Mouse (Mus musculus) gastrocnemius, postnatal 14 days (tissue): ENCODE measurements around the gene Gm3460. TPM values are rescaled to one million over a fixed set of nuclear protein-coding genes. Genes with fewer than 3 reads are reported as not detected.
"Not testable (repeated sequence)": the region's sequence is repeated elsewhere in the genome, so short reads cannot be mapped to it uniquely, and the experiment has no call there.

Source experiments
- DNase-seq: peaks from one replicate; pipeline ENCODE4 v3.0.0; 2021; ENCODE audit warnings: mixed read lengths
- intact Hi-C: fragments of 180-260 bp; cut with DNase I; formaldehyde crosslinking; loops from one replicate; pipeline ENCODE4 v1.15.1; 2025; ENCODE audit warnings: low total_unique reads
- long read RNA-seq, 2 experiments: library from polyadenylated mRNA; stranded (forward); transcript quantifications; one replicate each; pipeline ENCODE4 v2.0.0; 2021
- total RNA-seq, 2 experiments: library from RNA; stranded (reverse); gene quantifications; 2 replicates each; pipeline ENCODE4 v1.2.3; 2021

The Gm3460 gene
- not detected for total RNA-seq
- long read RNA-seq, experiment 1 = 0 reads
- long read RNA-seq, experiment 2 = 0 reads

DNA sequence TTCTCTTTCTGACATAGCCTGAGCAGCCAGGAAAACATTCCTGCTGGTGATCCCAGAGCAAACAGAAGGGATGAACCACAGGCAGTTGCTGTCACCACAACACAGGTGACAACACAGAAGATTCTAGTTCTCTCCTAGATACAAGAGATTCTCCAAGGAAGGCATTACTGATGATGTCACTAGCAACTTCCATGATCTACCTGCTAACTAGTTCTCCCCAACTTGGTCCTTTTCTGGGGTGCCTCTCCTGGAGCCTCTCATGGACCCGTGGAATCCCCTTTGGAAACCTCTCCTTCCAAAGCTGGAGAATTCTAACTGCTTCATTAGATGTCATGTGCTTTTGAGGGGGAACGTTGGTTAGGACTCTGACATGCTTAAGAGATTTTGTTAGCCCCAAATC lies at the start of gene Gm3460:
Gene Gm3460, minus strand, starts transcription at position 101 of the 400 bp plus-strand sequence.
- intact Hi-C loops, DNase-seq: not testable (repeated sequence)

GRCm38 (mm10) chr14:6606436-6606835 lies 15.8 kb downstream of the Gm3460 start:
- intact Hi-C loops = not testable (repeated sequence)

GRCm38 (mm10) chr14:6605004-6605403 lies 17.2 kb downstream of the Gm3460 start:
- peak; percentile 2 for DNase-seq
- intact Hi-C loops = not testable (repeated sequence)

More at GRCm38 (mm10) chr14:6606436-6606835, 15.8 kb downstream of the Gm3460 start:
- not testable (repeated sequence) for DNase-seq

- peak; percentile 2 for DNase-seq
- intact Hi-C loops = not testable (repeated sequence)
Measured at GRCm38 (mm10) chr14:6604551-6604950, 17.7 kb downstream of the Gm3460 start.

GRCm38 (mm10) chr14:6590513-6590912 lies 31.7 kb downstream of the Gm3460 start, which contains the start of gene Gm3629:
TSS of gene Gm3629 (minus strand) at chr14:6590613.
- DNase-seq, intact Hi-C loops: not testable (repeated sequence)

Other genes with a start within 250 kb of the Gm3460 start
- not detected for gene Gm16440, start 232.1 kb downstream of the Gm3460 start, total RNA-seq
- not detected for gene Gm3591, start 209.9 kb downstream of the Gm3460 start, total RNA-seq
- not detected for gene Gm3594, start 177.8 kb downstream of the Gm3460 start, total RNA-seq
- not detected for gene Gm8356, start 85.1 kb downstream of the Gm3460 start, total RNA-seq
- gene Gm3629, start 31.8 kb downstream of the Gm3460 start, total RNA-seq = 1 to 10 TPM in 1 of 2 experiments, under 1 TPM in 1; 0.80 to 1.2 TPM
- gene Gm10251, start 61.8 kb upstream of the Gm3460 start, total RNA-seq = not detected
- gene Gm8050, start 97.8 kb upstream of the Gm3460 start, total RNA-seq = not detected
- gene Gm3636, start 119.9 kb upstream of the Gm3460 start, total RNA-seq = 1 to 10 TPM; 2.2 to 2.8 TPM
- gene Gm8362, start 152.0 kb upstream of the Gm3460 start, total RNA-seq = under 1 TPM in 1 of 2 experiments, not detected in 1; 0.23 TPM
- gene Gm3642, start 217.9 kb upstream of the Gm3460 start, total RNA-seq = not detected